In genomic region chr11:50624720-50625119, GRCm38 (mm10) we compare ENCODE assay signal across 11 mouse cellular contexts. TPM values are rescaled to one million over a fixed set of nuclear protein-coding genes. Genes with fewer than 3 reads are reported as not detected.
DNase-seq lines count a peak whose midpoint lies in the region; ATAC-seq and TF ChIP-seq lines count a peak whose summit lies in the region.
"Had no signal": no experiment of that assay in that cellular context is flagged by ENCODE, and none has a peak within 500 bp of the region (broad histone marks: within the 10 kb centered on the region; RNA-seq: fewer than 3 reads in every experiment).

No protein-coding gene starts in this region.

- H3K4me1 ChIP-seq in forebrain, postnatal 0 days (ENCODE audit: insufficient read depth): no peaks in the 10 kb centered on the region
- H3K4me1 ChIP-seq in forebrain, embryonic 12.5 days: 0 out of 2 replicates have a peak, but pooled peaks cover 3% of the 10 kb centered on the region
- no peaks in the 10 kb centered on the region for H3K4me1 ChIP-seq in midbrain, embryonic 16.5 days (ENCODE audit: control insufficient read depth, insufficient read depth, low read length)
- no peaks in the 10 kb centered on the region for H3K4me1 ChIP-seq in midbrain, embryonic 13.5 days (replicated peaks)
- peaks cover 31% of the 10 kb centered on the region for H3K4me1 ChIP-seq in stomach, embryonic 16.5 days (ENCODE audit: control insufficient read depth, insufficient read depth, low read length)

- no peak for DNase-seq in forebrain, postnatal 0 days
- peak; percentile 64 for DNase-seq in gastrocnemius, postnatal 14 days
- no peak for DNase-seq in adipocyte (ENCODE audit: low spot score)
- DNase-seq in urinary bladder, adult 18-20 months (ENCODE audit: low spot score in 2 of 2): no peak
- DNase-seq: right cerebral cortex, postnatal 25 days had no signal

- no peak overlapping the region for H3K4me2 ChIP-seq in forebrain, postnatal 0 days (ENCODE audit: low read depth)
- H3K4me2 ChIP-seq in forebrain, embryonic 12.5 days: no peak overlapping the region
- no peak overlapping the region for H3K4me2 ChIP-seq in midbrain, embryonic 16.5 days (ENCODE audit: low read length)
- H3K4me2 ChIP-seq in midbrain, embryonic 13.5 days (replicated peaks): no peak overlapping the region
- no peak overlapping the region for H3K4me2 ChIP-seq in stomach, embryonic 16.5 days (ENCODE audit: low read depth, low read length)

- ATAC-seq in forebrain, postnatal 0 days: peak; percentile 45; the same call in 1 of the 2 replicates
- ATAC-seq in forebrain, embryonic 12.5 days (ENCODE audit: low FRiP score): no peak
- ATAC-seq in midbrain, embryonic 16.5 days: peak; percentile 51; the same call in 1 of the 2 replicates
- ATAC-seq in midbrain, embryonic 13.5 days: no peak
- ATAC-seq in stomach, embryonic 16.5 days (ENCODE audit: insufficient read depth, low FRiP score): no peak

- H3K27ac ChIP-seq in forebrain, postnatal 0 days (ENCODE audit: low read depth, low read length): no peak overlapping the region
- no peak overlapping the region for H3K27ac ChIP-seq in forebrain, embryonic 12.5 days
- no peak overlapping the region for H3K27ac ChIP-seq in midbrain, embryonic 16.5 days (ENCODE audit: low read length)
- no peak overlapping the region for H3K27ac ChIP-seq in midbrain, embryonic 13.5 days
- no peak overlapping the region for H3K27ac ChIP-seq in stomach, embryonic 16.5 days (ENCODE audit: low read length)

- no peaks in the 10 kb centered on the region for H3K9me3 ChIP-seq in forebrain, postnatal 0 days (ENCODE audit: low read length)
- H3K9me3 ChIP-seq in forebrain, embryonic 12.5 days: no peaks in the 10 kb centered on the region
- H3K9me3 ChIP-seq in midbrain, embryonic 16.5 days (replicated peaks; ENCODE audit: control insufficient read depth, low read length, poor library complexity, severe bottlenecking): no peaks in the 10 kb centered on the region
- H3K9me3 ChIP-seq in midbrain, embryonic 13.5 days: no peaks in the 10 kb centered on the region
- no peaks in the 10 kb centered on the region for H3K9me3 ChIP-seq in stomach, embryonic 16.5 days (replicated peaks; ENCODE audit: control insufficient read depth, low read length)

- TF ChIP-seq CTCF in forebrain, postnatal 0 days (IDR thresholded peaks at IDR 0.05; ENCODE audit: low read depth): no peak

- 42% methylated on average over 5 of the region's 5 CpGs for WGBS in forebrain, postnatal 0 days
- 56% methylated on average over 5 of the region's 5 CpGs for WGBS in forebrain, embryonic 12.5 days
- WGBS in midbrain, embryonic 16.5 days: 47% methylated on average over 5 of the region's 5 CpGs
- WGBS in midbrain, embryonic 13.5 days: 68% methylated on average over 5 of the region's 5 CpGs
- 49% methylated on average over 5 of the region's 5 CpGs for WGBS in stomach, embryonic 16.5 days

- intact Hi-C loops in gastrocnemius, postnatal 14 days (cut with DNase I; ENCODE audit: low total_unique reads): no loop called here

- no peaks in the 10 kb centered on the region for H3K36me3 ChIP-seq in forebrain, postnatal 0 days (ENCODE audit: insufficient read depth)
- H3K36me3 ChIP-seq in forebrain, embryonic 12.5 days (replicated peaks): no peaks in the 10 kb centered on the region
- H3K36me3 ChIP-seq in midbrain, embryonic 16.5 days (ENCODE audit: control insufficient read depth, insufficient read depth, low read length): no peaks in the 10 kb centered on the region
- no peaks in the 10 kb centered on the region for H3K36me3 ChIP-seq in midbrain, embryonic 13.5 days
- no peaks in the 10 kb centered on the region for H3K36me3 ChIP-seq in stomach, embryonic 16.5 days (ENCODE audit: control insufficient read depth, insufficient read depth, low read length)

- no peaks in the 10 kb centered on the region for H3K27me3 ChIP-seq in forebrain, postnatal 0 days (ENCODE audit: insufficient read depth, low read length)
- H3K27me3 ChIP-seq in forebrain, embryonic 12.5 days: no peaks in the 10 kb centered on the region
- H3K27me3 ChIP-seq in midbrain, embryonic 16.5 days (ENCODE audit: control insufficient read depth, insufficient read depth, low read depth, low read length): no peaks in the 10 kb centered on the region
- H3K27me3 ChIP-seq in midbrain, embryonic 13.5 days: no peaks in the 10 kb centered on the region
- H3K27me3 ChIP-seq in stomach, embryonic 16.5 days (ENCODE audit: control insufficient read depth, insufficient read depth, low read length): no peaks in the 10 kb centered on the region

- no peak overlapping the region for H3K4me3 ChIP-seq in forebrain, postnatal 0 days (ENCODE audit: low read depth, low read length)
- H3K4me3 ChIP-seq in forebrain, embryonic 12.5 days (replicated peaks): no peak overlapping the region
- H3K4me3 ChIP-seq in midbrain, embryonic 16.5 days (ENCODE audit: low read depth, low read length): no peak overlapping the region
- H3K4me3 ChIP-seq in midbrain, embryonic 13.5 days (replicated peaks): no peak overlapping the region
- no peak overlapping the region for H3K4me3 ChIP-seq in stomach, embryonic 16.5 days (replicated peaks; ENCODE audit: low read length)

- H3K9ac ChIP-seq in forebrain, postnatal 0 days: no peak overlapping the region
- no peak overlapping the region for H3K9ac ChIP-seq in forebrain, embryonic 12.5 days
- no peak overlapping the region for H3K9ac ChIP-seq in midbrain, embryonic 16.5 days (ENCODE audit: low read depth, low read length)
- H3K9ac ChIP-seq in midbrain, embryonic 13.5 days (replicated peaks): no peak overlapping the region
- 0 out of 2 replicates have a peak overlapping the region, but pooled peaks have one; percentile 23 for H3K9ac ChIP-seq in stomach, embryonic 16.5 days (ENCODE audit: low read length)

RNA-seq across cellular contexts. Expression of gene Adamts2, which starts 22.8 kb away (rescaled TPM):
- 7.7 and 13.1 TPM in 2 replicates for total RNA-seq in forebrain, postnatal 0 days (2014; rRNA removed)
- polyA plus RNA-seq in forebrain, postnatal 0 days (2015; fragmentation: Nextera tagmentation; extraction: Ambion mirVana): 4.1 and 4.4 TPM in 2 replicates
- 1.8 and 2.0 TPM in 2 replicates for polyA plus RNA-seq in forebrain, embryonic 12.5 days (2016; fragmentation: Nextera tagmentation; extraction: Ambion mirVana)
- polyA plus RNA-seq in midbrain, embryonic 16.5 days (2015; fragmentation: Nextera tagmentation; extraction: Ambion mirVana): 3.8 and 4.0 TPM in 2 replicates
- polyA plus RNA-seq in midbrain, embryonic 13.5 days (2015; fragmentation: Nextera tagmentation; extraction: Ambion mirVana): 1.6 and 1.9 TPM in 2 replicates
- 10 to 100 TPM; 19.0 to 26.6 TPM for total RNA-seq in gastrocnemius, postnatal 14 days (2021)
- polyA plus RNA-seq in stomach, embryonic 16.5 days (2015; fragmentation: Nextera tagmentation; extraction: Ambion mirVana): 13.3 and 14.2 TPM in 2 replicates
- total RNA-seq: granulocyte monocyte progenitor cell, adult 5-6 weeks; megakaryocyte progenitor cell, adult 5-6 weeks had no signal

Comparison
In these comparisons a context has a peak if more than half of its experiments do, and no peak if none do; other contexts are left out.
1. ATAC-seq: peak in forebrain, postnatal 0 days (single experiment) and midbrain, embryonic 16.5 days (single experiment); none in forebrain, embryonic 12.5 days (single experiment), midbrain, embryonic 13.5 days (single experiment) and stomach, embryonic 16.5 days (single experiment).